Mouse (Mus musculus) myocyte (in vitro differentiated cells): ENCODE measurements around the gene Wipf2. TPM values are rescaled to one million over a fixed set of nuclear protein-coding genes. Genes with fewer than 3 reads are reported as not detected.
"Not testable (repeated sequence)": the region's sequence is repeated elsewhere in the genome, so short reads cannot be mapped to it uniquely, and the experiment has no call there.

Experiments used
- H3K27me3 ChIP-seq: one replicate; pipeline ENCODE4 v1.6.1; 2011; ENCODE audit not compliant: control insufficient read depth, insufficient read depth, insufficient read length
- H3K36me3 ChIP-seq: one replicate; pipeline ENCODE4 v1.6.1; 2011; ENCODE audit not compliant: control insufficient read depth, insufficient read depth
- H3K4me2 ChIP-seq: one replicate; pipeline ENCODE4 v1.6.1; 2011; ENCODE audit warnings: low read depth, control low read depth
- H3K4me3 ChIP-seq: one replicate; pipeline ENCODE4 v1.5.1; 2011; ENCODE audit warnings: mild to moderate bottlenecking, control low read depth, moderate library complexity
- H3K79me2 ChIP-seq: one replicate; pipeline ENCODE4 v1.6.1; 2011; ENCODE audit not compliant: control insufficient read depth, insufficient read depth
- H3ac ChIP-seq: one replicate; pipeline ENCODE4 v1.6.1; 2011; ENCODE audit not compliant: control insufficient read depth, insufficient read length
- CEBPB ChIP-seq: IDR thresholded peaks from 2 replicates; pipeline ENCODE4 v1.6.1; 2011; ENCODE audit warnings: mild to moderate bottlenecking, moderate library complexity; ENCODE audit not compliant: poor library complexity, insufficient read depth, severe bottlenecking
- E2F4 ChIP-seq: IDR thresholded peaks from one replicate; pipeline ENCODE4 v1.6.1; 2011; ENCODE audit warnings: mild to moderate bottlenecking, control low read depth, moderate library complexity; ENCODE audit not compliant: insufficient read depth
- MAX ChIP-seq: IDR thresholded peaks from one replicate; pipeline ENCODE4 v1.6.1; 2011; ENCODE audit warnings: low read depth, mild to moderate bottlenecking, control low read depth
- MYOD1 ChIP-seq, 3 experiments: IDR thresholded peaks; one replicate each; pipeline ENCODE4 v1.6.1; 2011; ENCODE audit warnings: control low read depth in 2 of 3, low read depth in 2 of 3, mild to moderate bottlenecking in 2 of 3, moderate library complexity in 1 of 3; ENCODE audit not compliant: insufficient read length in 2 of 3, control insufficient read depth in 1 of 3
- MYOG ChIP-seq, 3 experiments: IDR thresholded peaks; one replicate each; pipeline ENCODE4 v1.6.1; 2011; ENCODE audit warnings: control low read depth in 2 of 3, low read depth in 2 of 3, mild to moderate bottlenecking in 2 of 3; ENCODE audit not compliant: insufficient read length in 2 of 3, control insufficient read depth in 1 of 3, insufficient read depth in 1 of 3
- POLR2A ChIP-seq: IDR thresholded peaks from one replicate; pipeline ENCODE4 v1.6.1; 2011; ENCODE audit warnings: low read depth, mild to moderate bottlenecking, control low read depth, moderate library complexity; ENCODE audit not compliant: insufficient read length
- POLR2AphosphoS2 ChIP-seq: IDR thresholded peaks from one replicate; pipeline ENCODE4 v1.6.1; 2011; ENCODE audit warnings: low read depth, control low read depth; ENCODE audit not compliant: insufficient read length
- REST ChIP-seq: IDR thresholded peaks from one replicate; pipeline ENCODE4 v1.6.1; 2011; ENCODE audit warnings: mild to moderate bottlenecking, control low read depth, moderate library complexity; ENCODE audit not compliant: insufficient read depth, insufficient read length
- SRF ChIP-seq: IDR thresholded peaks from one replicate; pipeline ENCODE4 v1.6.1; 2011; ENCODE audit warnings: low read depth; ENCODE audit not compliant: control insufficient read depth, insufficient read length
- TCF12 ChIP-seq: IDR thresholded peaks from one replicate; pipeline ENCODE4 v1.6.1; 2011; ENCODE audit warnings: mild to moderate bottlenecking, control low read depth; ENCODE audit not compliant: poor library complexity, insufficient read depth, severe bottlenecking
- TCF3 ChIP-seq: IDR thresholded peaks from one replicate; pipeline ENCODE4 v1.6.1; 2011; ENCODE audit warnings: low read depth, control low read depth; ENCODE audit not compliant: insufficient read length
- USF1 ChIP-seq: IDR thresholded peaks from one replicate; pipeline ENCODE4 v1.6.1; 2011; ENCODE audit warnings: low read depth, mild to moderate bottlenecking, control low read depth, moderate library complexity
- polyA plus RNA-seq: library from polyadenylated mRNA; unstranded; fragments of >200 nt; fragmentation: generic; extraction: Trizol; gene quantifications from one replicate; pipeline ENCODE4 v1.2.1, GENCODE M21; 2012; ENCODE audit warnings: missing spikeins

Gene Wipf2
- polyA plus RNA-seq, 1 experiment: 5.3 TPM

DNA sequence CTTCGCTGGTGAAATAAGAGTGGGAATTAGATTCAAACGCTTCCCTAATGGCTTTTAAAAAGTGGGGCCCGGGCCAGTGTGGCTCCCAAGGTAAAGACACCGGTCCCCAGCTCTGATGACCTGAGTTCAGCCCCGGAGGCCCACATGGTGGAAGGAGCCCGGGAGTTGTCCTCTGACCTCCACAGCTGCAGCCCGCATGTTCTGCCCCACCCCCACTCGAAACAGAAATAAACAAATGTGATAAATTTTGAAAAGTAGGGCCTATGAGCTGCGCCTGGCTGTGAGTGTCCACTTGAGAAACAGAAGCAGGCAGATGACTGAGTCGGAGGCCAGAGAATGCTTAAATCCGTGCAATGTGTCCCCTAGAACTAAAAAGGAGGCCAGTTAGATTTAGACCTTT, 50.8 kb downstream of the Wipf2 start:
- H3K4me3 ChIP-seq: no peak overlapping the region
- TF ChIP-seq USF1 (no peak), POLR2A (no peak), REST (no peak), E2F4 (no peak), SRF (no peak), MYOD1 (IDR thresholded peaks at IDR 0.05; ENCODE audit: control insufficient read depth in 1 of 3, insufficient read length in 2 of 3, low read depth in 2 of 3) (no peak), TCF3 (no peak), CEBPB (no peak), MAX (no peak), MYOG (IDR thresholded peaks at IDR 0.05; ENCODE audit: control insufficient read depth in 1 of 3, insufficient read depth in 1 of 3, insufficient read length in 2 of 3, low read depth in 2 of 3) (no peak), POLR2AphosphoS2 (no peak), TCF12 (no peak)
- H3K36me3 ChIP-seq: peaks cover 5% of the 10 kb centered on the region
- H3K79me2 ChIP-seq: peaks cover 4% of the 10 kb centered on the region
- H3ac ChIP-seq: no peak overlapping the region
- H3K4me2 ChIP-seq: no peak overlapping the region
- no peaks in the 10 kb centered on the region for H3K27me3 ChIP-seq

DNA sequence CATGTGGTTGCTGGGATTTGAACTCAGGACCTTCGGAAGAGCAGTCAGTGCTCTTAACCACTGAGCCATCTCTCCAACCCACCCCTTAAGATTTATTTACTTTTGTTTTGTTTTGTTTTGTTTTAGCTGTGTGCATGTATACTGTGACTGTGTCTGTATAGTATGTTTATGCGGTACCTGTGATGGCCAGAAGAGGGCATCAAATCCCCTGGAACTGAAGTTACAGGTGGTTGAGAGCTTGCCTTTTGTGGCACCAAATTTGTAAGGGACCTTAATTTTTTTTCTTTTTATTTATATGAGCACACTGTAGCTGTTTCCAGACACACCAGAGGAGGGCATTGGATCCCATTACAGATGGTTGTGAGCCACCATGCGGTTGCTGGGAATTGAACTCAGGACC, 52.9 kb downstream of the Wipf2 start:
- H3K36me3 ChIP-seq, H3K4me3 ChIP-seq, H3K4me2 ChIP-seq, H3K79me2 ChIP-seq, H3ac ChIP-seq, H3K27me3 ChIP-seq: not testable (repeated sequence)

DNA sequence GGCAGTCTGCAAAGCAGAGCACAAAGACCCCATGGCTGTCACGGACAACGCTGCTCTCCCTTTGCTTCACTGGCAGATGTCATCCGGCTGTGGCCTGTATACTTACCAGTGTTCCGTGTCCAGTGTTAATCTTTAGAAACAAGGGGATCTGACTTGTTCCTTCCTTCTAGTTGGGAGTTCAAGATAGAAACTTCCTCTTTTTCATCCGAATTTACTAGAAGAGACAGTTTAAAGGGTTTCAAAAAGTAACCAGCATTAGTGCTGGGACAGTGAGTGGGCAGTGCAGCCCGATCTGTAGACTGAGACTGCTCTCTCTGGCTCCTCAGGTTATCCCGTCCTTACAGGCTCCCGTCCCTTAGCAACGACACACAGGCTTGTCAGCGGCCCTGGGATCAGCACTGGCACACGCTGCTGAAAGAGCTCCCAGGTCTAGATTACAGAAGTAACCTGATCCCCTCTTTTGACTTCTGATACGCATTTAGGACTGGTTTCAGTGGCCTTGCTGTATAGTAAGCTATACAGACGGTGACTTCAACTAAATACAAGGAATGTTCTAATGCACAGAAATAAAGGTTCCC, 54.1 kb downstream of the Wipf2 start:
- TF ChIP-seq REST: no peak
- TF ChIP-seq MYOD1 (IDR thresholded peaks at IDR 0.05; ENCODE audit: control insufficient read depth in 1 of 3, insufficient read length in 2 of 3, low read depth in 2 of 3): no peak
- TF ChIP-seq TCF3: no peak
- no peak for TF ChIP-seq USF1
- TF ChIP-seq SRF: no peak
- TF ChIP-seq POLR2A: no peak
- no peak for TF ChIP-seq MAX
- no peak for TF ChIP-seq MYOG (IDR thresholded peaks at IDR 0.05; ENCODE audit: control insufficient read depth in 1 of 3, insufficient read depth in 1 of 3, insufficient read length in 2 of 3, low read depth in 2 of 3)
- no peak for TF ChIP-seq TCF12
- TF ChIP-seq CEBPB: no peak
- TF ChIP-seq E2F4: no peak
- no peak for TF ChIP-seq POLR2AphosphoS2
- Histone ChIP-seq H3K27me3 (no peaks in the 10 kb centered on the region), H3ac (no peak overlapping the region), H3K36me3 (peaks cover 5% of the 10 kb centered on the region), H3K4me3 (no peak overlapping the region), H3K79me2 (no peaks in the 10 kb centered on the region), H3K4me2 (no peak overlapping the region)

DNA sequence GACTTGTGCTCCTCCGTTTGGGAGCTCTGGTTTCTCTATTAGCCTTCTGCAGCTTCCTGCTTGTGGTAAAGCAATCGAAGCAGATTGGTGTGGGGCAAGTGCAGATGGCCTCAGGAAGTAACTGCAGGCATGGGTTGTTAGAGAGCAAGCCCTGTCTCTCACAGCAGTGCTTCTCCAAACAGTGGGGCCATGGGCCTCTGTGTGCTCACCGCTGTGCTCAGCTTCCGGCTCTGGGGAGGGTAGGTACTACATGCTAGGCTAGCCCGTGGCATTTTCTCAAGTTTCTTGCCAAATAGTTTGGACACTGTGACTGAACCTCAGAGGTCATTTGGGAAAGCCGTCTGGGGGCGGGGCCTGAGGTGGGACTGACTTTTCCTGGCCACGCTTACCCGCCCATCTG, 54.8 kb downstream of the Wipf2 start:
- H3K4me2 ChIP-seq: no peak overlapping the region
- no peak overlapping the region for H3K4me3 ChIP-seq
- TF ChIP-seq TCF12 (no peak), POLR2A (no peak), POLR2AphosphoS2 (no peak), TCF3 (no peak), E2F4 (no peak), MYOD1 (IDR thresholded peaks at IDR 0.05; ENCODE audit: control insufficient read depth in 1 of 3, insufficient read length in 2 of 3, low read depth in 2 of 3) (no peak), CEBPB (no peak), MAX (no peak), REST (no peak), MYOG (IDR thresholded peaks at IDR 0.05; ENCODE audit: control insufficient read depth in 1 of 3, insufficient read depth in 1 of 3, insufficient read length in 2 of 3, low read depth in 2 of 3) (no peak), USF1 (no peak), SRF (no peak)
- no peaks in the 10 kb centered on the region for H3K27me3 ChIP-seq
- H3K79me2 ChIP-seq: no peaks in the 10 kb centered on the region
- H3ac ChIP-seq: no peak overlapping the region
- no peaks in the 10 kb centered on the region for H3K36me3 ChIP-seq

DNA sequence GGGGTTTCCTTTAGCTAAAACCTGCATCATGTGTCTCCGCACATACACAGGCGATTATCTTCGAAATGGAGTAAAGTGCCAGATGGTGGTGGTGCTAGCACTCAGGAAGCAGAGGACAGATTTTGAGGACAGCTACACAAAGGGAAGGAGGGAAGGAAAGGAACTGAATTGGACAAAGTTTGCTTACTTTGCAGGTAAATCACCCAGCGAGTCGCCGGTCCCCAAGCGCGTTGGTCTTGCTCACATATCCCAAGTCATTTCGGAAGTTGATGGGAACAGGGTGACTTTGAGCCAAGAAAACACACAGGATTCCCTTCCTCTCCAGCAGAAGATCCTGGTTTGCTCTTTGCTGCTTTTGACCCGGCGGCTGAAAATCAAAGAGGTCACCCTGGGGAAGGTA, 55.6 kb downstream of the Wipf2 start:
- no peak overlapping the region for H3K4me3 ChIP-seq
- no peak overlapping the region for H3ac ChIP-seq
- H3K36me3 ChIP-seq: no peaks in the 10 kb centered on the region

DNA sequence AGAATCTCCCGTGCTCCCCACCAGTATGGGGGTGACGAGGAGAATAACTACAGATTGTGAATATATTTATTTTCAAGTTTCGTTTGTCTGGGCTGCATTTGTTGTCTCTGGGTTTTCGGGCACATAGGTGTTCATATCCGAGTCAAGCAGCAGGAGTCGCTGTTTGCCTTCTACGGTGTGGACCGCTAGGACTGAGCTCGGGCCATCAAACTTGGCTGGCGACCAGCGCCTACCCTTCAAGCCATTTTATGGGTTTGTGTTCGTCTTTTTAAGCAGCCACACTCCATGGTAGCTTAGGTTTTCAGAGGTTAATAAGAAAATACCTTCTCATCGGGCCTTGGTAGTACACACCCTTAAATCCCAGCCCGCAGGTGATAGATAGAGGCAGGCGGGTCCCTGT, 58.4 kb downstream of the Wipf2 start:
- not testable (repeated sequence) for H3K4me2 ChIP-seq, H3K4me3 ChIP-seq, H3K36me3 ChIP-seq, H3K27me3 ChIP-seq, H3K79me2 ChIP-seq, H3ac ChIP-seq

More for the DNA sequence above, 55.6 kb downstream of the Wipf2 start:
- Histone ChIP-seq H3K27me3 (no peaks in the 10 kb centered on the region), H3K79me2 (no peaks in the 10 kb centered on the region), H3K4me2 (no peak overlapping the region)
- TF ChIP-seq MYOD1 (IDR thresholded peaks at IDR 0.05; ENCODE audit: control insufficient read depth in 1 of 3, insufficient read length in 2 of 3, low read depth in 2 of 3) (no peak), MYOG (IDR thresholded peaks at IDR 0.05; ENCODE audit: control insufficient read depth in 1 of 3, insufficient read depth in 1 of 3, insufficient read length in 2 of 3, low read depth in 2 of 3) (no peak), TCF12 (no peak), TCF3 (no peak), POLR2A (no peak), POLR2AphosphoS2 (no peak), MAX (no peak), SRF (no peak), USF1 (no peak), REST (no peak), E2F4 (no peak), CEBPB (no peak)

DNA sequence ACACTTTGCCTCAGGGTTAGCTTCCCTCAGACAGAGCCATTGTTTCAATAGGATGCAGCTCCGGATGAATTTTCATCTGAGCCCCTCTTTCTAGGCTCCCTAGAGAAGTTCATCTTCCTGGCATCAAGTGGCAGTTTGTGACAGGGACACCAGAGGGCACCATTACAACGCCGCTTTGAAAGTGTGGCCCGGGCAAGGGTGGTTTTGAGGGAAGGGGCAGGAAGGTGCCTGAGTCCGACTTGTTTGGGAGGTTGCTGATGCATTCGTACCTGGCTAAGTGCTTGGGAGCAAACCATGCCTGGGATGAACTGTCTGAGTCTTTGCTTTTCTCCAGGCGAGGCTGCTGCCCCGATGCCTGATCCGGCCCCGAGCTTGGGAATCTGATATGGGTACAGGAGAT, 58.9 kb downstream of the Wipf2 start:
- H3K27me3 ChIP-seq, H3K79me2 ChIP-seq, H3K36me3 ChIP-seq, H3ac ChIP-seq, H3K4me2 ChIP-seq, H3K4me3 ChIP-seq: not testable (repeated sequence)
